Mouse (Mus musculus): Measurements from ENCODE around the gene Rgs7. TPM values are rescaled to one million over a fixed set of nuclear protein-coding genes. Genes with fewer than 3 reads are reported as not detected.

Rgs7 gene
- total RNA-seq, 2 experiments from 2014 or later: 2.3 to 2.5 TPM

DNA sequence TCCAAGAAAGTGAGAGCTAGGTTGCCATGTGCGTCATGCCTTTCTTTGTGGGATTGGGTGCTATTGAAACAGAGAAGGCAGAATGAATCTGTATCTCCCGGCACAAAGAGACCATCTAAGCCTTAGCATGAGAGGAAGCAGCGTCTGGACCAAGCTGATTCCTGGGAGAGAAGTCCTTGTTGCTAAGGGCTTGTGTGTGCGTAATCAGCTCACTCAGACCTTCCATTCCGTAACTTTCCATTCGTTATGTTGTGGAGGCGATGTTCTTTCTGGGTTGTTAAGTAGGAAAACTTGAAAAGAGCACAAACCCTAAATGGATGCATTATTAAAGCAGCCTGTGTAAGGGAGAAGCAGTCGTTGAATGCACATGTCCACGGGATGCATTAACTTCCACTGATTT is 173.1 kb downstream of the Rgs7 start:
- intact Hi-C loops (cut with DNase I): no loop called here
- DNase-seq: no peak

DNA sequence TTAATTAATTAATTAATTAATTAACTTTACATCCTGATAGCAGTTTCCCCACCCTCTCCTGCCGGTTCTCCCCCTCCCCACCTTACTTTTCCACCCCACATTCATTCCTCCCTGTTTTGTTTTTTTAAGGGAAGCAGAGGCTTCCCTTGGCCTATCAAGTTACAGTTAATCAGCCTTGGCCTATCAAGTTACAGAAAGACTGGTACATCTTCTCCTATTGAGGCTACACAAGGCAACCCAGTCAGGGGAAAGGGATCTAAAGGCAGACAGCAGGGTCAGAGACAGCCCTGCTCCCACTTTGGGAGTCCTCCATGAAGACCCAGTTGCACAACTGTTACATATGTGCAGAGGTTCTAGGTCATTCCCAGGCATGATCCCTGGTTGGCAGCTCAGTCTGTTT is 175.0 kb downstream of the Rgs7 start:
- DNase-seq: no peak
- intact Hi-C loops (cut with DNase I): no loop called here

GRCm38 (mm10) chr1:175307604-175308003 is 184.7 kb downstream of the Rgs7 start:
- no peak for DNase-seq
- intact Hi-C loops (cut with DNase I): no loop called here

- DNase-seq: no peak
- intact Hi-C loops (cut with DNase I): no loop called here
Observed at GRCm38 (mm10) chr1:175300895-175301294, 191.4 kb downstream of the Rgs7 start.

- intact Hi-C loops (cut with DNase I): no loop called here
Observed at GRCm38 (mm10) chr1:175300404-175300803, 191.9 kb downstream of the Rgs7 start.

GRCm38 (mm10) chr1:175299603-175300397 is 192.5 kb downstream of the Rgs7 start:
- intact Hi-C loops (cut with DNase I): no loop called here
- DNase-seq: no peak

More at GRCm38 (mm10) chr1:175300404-175300803, 191.9 kb downstream of the Rgs7 start:
- no peak for DNase-seq

GRCm38 (mm10) chr1:175296906-175297305 is 195.4 kb downstream of the Rgs7 start:
- intact Hi-C loops (cut with DNase I): no loop called here
- DNase-seq: no peak

DNA sequence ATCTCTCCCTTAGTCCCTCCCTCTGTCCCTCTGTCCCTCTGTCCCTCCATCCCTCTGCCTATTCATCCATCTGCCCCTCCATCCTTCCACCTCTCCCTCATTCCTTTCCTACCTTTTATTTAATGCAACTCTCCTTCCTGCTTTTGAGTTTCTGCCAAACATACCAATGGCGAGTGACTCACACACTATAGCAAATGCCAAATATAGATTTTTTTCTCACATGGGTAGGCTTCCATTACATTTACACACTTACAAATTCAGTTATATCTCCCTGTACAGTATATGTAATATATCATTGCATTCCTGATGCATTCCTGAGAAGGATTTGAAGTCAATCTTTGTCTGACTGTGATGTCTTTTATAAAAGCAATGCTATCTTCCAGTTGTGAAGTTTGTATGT is 202.2 kb downstream of the Rgs7 start:
- no peak for DNase-seq
- intact Hi-C loops (cut with DNase I): no loop called here

- DNase-seq: no peak
- intact Hi-C loops (cut with DNase I): no loop called here
Observed at GRCm38 (mm10) chr1:175262341-175262740, 230.0 kb downstream of the Rgs7 start.

GRCm38 (mm10) chr1:175259374-175259773 is 232.9 kb downstream of the Rgs7 start:
- intact Hi-C loops (cut with DNase I): no loop called here
- no peak for DNase-seq

- intact Hi-C loops (cut with DNase I): no loop called here
- DNase-seq: no peak
Observed at GRCm38 (mm10) chr1:175255224-175255623, 237.1 kb downstream of the Rgs7 start.

GRCm38 (mm10) chr1:175254724-175255123 is 237.6 kb downstream of the Rgs7 start:
- DNase-seq: no peak
- intact Hi-C loops (cut with DNase I): no loop called here

DNA sequence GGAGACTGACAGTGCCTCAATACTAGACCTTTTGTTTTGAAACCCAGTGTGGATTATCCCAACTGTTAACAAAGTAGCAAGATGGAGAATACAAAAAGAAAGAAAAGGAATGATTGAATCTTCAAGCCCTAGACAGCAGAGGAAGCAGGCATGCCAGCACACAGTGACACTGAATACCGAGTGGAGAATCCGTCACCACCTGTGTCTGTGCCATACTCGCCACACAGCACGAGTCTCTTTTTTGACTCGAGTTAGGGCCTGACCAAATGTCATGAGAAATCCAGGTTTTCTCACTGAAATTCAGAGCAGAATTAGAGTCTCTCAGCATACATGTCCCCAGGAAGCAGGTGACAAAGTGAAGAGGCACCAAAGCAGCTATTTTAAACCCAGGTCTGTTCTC is 250.2 kb downstream of the Rgs7 start:
- intact Hi-C loops (cut with DNase I): no loop called here
- no peak for DNase-seq

- no peak for DNase-seq
- intact Hi-C loops (cut with DNase I): no loop called here
Observed at GRCm38 (mm10) chr1:175240137-175240536, 252.2 kb downstream of the Rgs7 start.

- no peak for DNase-seq
- intact Hi-C loops (cut with DNase I): no loop called here
Observed at GRCm38 (mm10) chr1:175221593-175222500, 270.5 kb downstream of the Rgs7 start.

GRCm38 (mm10) chr1:175219563-175219962 is 272.7 kb downstream of the Rgs7 start:
- intact Hi-C loops (cut with DNase I): no loop called here

DNA sequence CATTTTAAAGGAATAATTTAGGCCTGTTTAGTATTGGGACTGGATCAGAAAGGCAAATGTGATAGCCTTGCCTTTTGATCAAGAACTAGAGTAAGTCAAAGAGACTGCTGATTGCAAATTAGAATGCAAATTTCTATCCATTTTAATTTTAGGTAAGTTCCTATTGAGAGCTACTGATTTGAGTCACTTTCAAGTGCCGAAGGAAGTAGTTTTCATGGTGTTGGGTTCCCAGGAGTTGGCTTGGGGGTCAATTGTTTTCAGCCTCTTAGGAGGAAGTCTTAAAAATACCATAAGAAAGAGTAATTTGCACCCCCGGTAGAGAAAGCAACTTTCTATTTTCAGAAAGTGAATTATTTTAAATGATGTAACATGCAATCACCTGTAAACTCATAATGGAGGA is 285.3 kb downstream of the Rgs7 start:
- DNase-seq: no peak
- intact Hi-C loops (cut with DNase I): no loop called here

More at GRCm38 (mm10) chr1:175219563-175219962, 272.7 kb downstream of the Rgs7 start:
- DNase-seq: no peak

DNA sequence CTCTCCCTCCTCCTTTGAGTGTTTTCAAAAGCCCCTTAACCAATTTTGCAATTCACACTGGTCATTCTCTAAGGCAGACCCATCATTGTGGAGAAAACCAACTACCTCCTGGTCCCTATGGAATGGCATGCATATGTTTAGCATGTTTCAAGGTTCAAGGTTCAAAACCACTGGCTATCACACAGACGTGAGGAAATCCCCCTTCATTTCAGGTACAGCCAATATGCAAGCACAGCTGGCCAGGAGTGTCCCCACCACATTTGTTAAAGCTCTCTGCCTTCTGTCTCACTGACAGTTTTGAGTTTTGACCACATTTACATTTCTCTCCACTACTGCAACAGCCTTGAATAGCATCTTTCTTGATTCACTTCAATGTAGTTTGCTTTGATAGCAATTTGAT is 286.7 kb downstream of the Rgs7 start:
- DNase-seq: no peak
- intact Hi-C loops (cut with DNase I): no loop called here

DNA sequence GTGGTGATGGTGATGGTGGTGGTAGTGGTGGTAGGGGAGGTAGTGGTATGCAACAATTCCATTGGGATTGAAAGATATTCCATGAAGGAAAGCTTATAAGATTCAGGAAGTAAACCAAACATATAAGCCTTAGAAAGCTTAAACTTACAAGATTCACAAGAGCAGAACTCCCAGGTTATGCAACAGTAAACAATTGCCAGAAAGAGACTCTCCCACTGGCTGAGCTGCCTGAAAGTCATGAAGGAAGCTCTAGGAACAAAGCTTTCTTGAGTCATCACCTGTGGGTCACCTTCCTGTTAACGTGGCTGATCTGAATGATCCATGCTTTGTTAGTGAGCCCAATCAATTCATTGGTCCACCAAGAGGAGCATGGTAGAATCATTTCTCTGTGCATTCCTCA is 288.8 kb downstream of the Rgs7 start:
- intact Hi-C loops (cut with DNase I): no loop called here

GRCm38 (mm10) chr1:175202902-175203301 is 289.4 kb downstream of the Rgs7 start:
- intact Hi-C loops (cut with DNase I): no loop called here
- no peak for DNase-seq

More for the DNA sequence above, 288.8 kb downstream of the Rgs7 start:
- DNase-seq: no peak

GRCm38 (mm10) chr1:175198881-175199280 is 293.4 kb downstream of the Rgs7 start:
- no peak for DNase-seq
- intact Hi-C loops (cut with DNase I): no loop called here

Measured in heart, postnatal 14 days (tissue).